Mouse (Mus musculus) midbrain, embryonic 13.5 days (tissue): ENCODE results near the gene Ric1. TPM values are rescaled to one million over a fixed set of nuclear protein-coding genes. Genes with fewer than 3 reads are reported as not detected.

Source experiments
- ATAC-seq: fragments of 200-750 bp; cut with Nextera tagmentation; 2 replicates; pipeline ENCODE4 v1.8.0; 2017; ENCODE audit warnings: mild to moderate bottlenecking, moderate TSS enrichment, moderate library complexity
- H3K27ac ChIP-seq: fragments of 300-500 bp; sonication (generic); 2 replicates; pipeline ENCODE4 v1.5.1; 2015; ENCODE audit warnings: inconsistent platforms, mild to moderate bottlenecking, moderate library complexity
- H3K27me3 ChIP-seq: fragments of 300-500 bp; sonication (generic); 2 replicates; pipeline ENCODE4 v1.6.1; 2015; ENCODE audit warnings: mild to moderate bottlenecking, inconsistent platforms
- H3K36me3 ChIP-seq: fragments of 300-500 bp; sonication (generic); 2 replicates; pipeline ENCODE4 v1.6.1; 2015; ENCODE audit warnings: mild to moderate bottlenecking, inconsistent platforms
- H3K4me1 ChIP-seq: fragments of 300-500 bp; sonication (generic); replicated peaks from 2 replicates; pipeline ENCODE4 v1.6.1; 2015; ENCODE audit warnings: inconsistent platforms
- H3K4me2 ChIP-seq: fragments of 300-500 bp; sonication (generic); replicated peaks from 2 replicates; pipeline ENCODE4 v1.6.1; 2015; ENCODE audit warnings: moderate library complexity, mild to moderate bottlenecking, inconsistent platforms
- H3K4me3 ChIP-seq: fragments of 300-500 bp; sonication (generic); replicated peaks from 2 replicates; pipeline ENCODE4 v1.5.1; 2015; ENCODE audit warnings: mild to moderate bottlenecking, inconsistent platforms
- H3K9ac ChIP-seq: fragments of 300-500 bp; sonication (generic); replicated peaks from 2 replicates; pipeline ENCODE4 v1.6.1; 2015; ENCODE audit warnings: mild to moderate bottlenecking, inconsistent platforms
- H3K9me3 ChIP-seq: fragments of 300-500 bp; sonication (generic); 2 replicates; pipeline ENCODE4 v1.6.1; 2016; ENCODE audit warnings: mild to moderate bottlenecking, inconsistent platforms
- WGBS: fragments of 180-500 bp; shearing (Covaris S2); methylation state at CpG from one replicate; pipeline ENCODE4 v1.1.7; 2015; 5-methylcytosine and 5-hydroxymethylcytosine counted together
- polyA plus RNA-seq: library from polyadenylated mRNA; unstranded; fragments of >200 nt; fragmentation: Nextera tagmentation; extraction: Ambion mirVana; gene quantifications from 2 replicates; pipeline ENCODE4 v1.2.1, GENCODE M21; 2015

Gene Ric1
- 11.9 and 13.0 TPM in 2 replicates for polyA plus RNA-seq

- H3K27ac ChIP-seq = peak within 1 kb of the TSS; percentile 94
- H3K4me2 ChIP-seq = peak within 1 kb of the TSS; percentile 90
- WGBS = 2% methylated on average over 57 of the region's 80 CpGs
- H3K4me3 ChIP-seq = peak within 1 kb of the TSS; percentile 89
- peak; percentile 99 for ATAC-seq
- no peaks in the 10 kb centered on the region for H3K27me3 ChIP-seq
- H3K9ac ChIP-seq = peak within 1 kb of the TSS; percentile 90
- no peaks in the 10 kb centered on the region for H3K9me3 ChIP-seq
- H3K4me1 ChIP-seq = peaks cover 22% of the 10 kb centered on the region
- H3K36me3 ChIP-seq = no peaks in the 10 kb centered on the region
These were observed at the start of gene Ric1 for GRCm38 (mm10) chr19:29521637-29522435. Gene Ric1 (plus strand): TSS chr19:29522282.

GRCm38 (mm10) chr19:29472424-29472823 lies 49.7 kb upstream of the Ric1 start:
- Histone ChIP-seq H3K4me2 (no peak overlapping the region), H3K9ac (no peak overlapping the region), H3K9me3 (no peaks in the 10 kb centered on the region), H3K4me1 (peaks cover 5% of the 10 kb centered on the region), H3K36me3 (no peaks in the 10 kb centered on the region), H3K4me3 (no peak overlapping the region), H3K27me3 (no peaks in the 10 kb centered on the region), H3K27ac (no peak overlapping the region)
- 91% methylated on average over 8 of the region's 8 CpGs for WGBS
- ATAC-seq = no peak

GRCm38 (mm10) chr19:29472946-29473345 lies 49.1 kb upstream of the Ric1 start:
- no peak overlapping the region for H3K4me2 ChIP-seq
- H3K9me3 ChIP-seq = no peaks in the 10 kb centered on the region
- no peak overlapping the region for H3K9ac ChIP-seq
- H3K27ac ChIP-seq = no peak overlapping the region
- ATAC-seq = no peak
- no peaks in the 10 kb centered on the region for H3K36me3 ChIP-seq
- H3K27me3 ChIP-seq = no peaks in the 10 kb centered on the region
- WGBS = 93% methylated on average over 5 of the region's 5 CpGs
- no peak overlapping the region for H3K4me3 ChIP-seq
- H3K4me1 ChIP-seq = peaks cover 5% of the 10 kb centered on the region

- no peaks in the 10 kb centered on the region for H3K27me3 ChIP-seq
- WGBS = 72% methylated on average over 2 of the region's 2 CpGs
- H3K4me1 ChIP-seq = peaks cover 5% of the 10 kb centered on the region
- no peak overlapping the region for H3K4me2 ChIP-seq
- no peak overlapping the region for H3K27ac ChIP-seq
- no peaks in the 10 kb centered on the region for H3K36me3 ChIP-seq
- H3K9me3 ChIP-seq = no peaks in the 10 kb centered on the region
- no peak overlapping the region for H3K4me3 ChIP-seq
- no peak for ATAC-seq
- no peak overlapping the region for H3K9ac ChIP-seq
These were observed 47.3 kb upstream of the Ric1 start for GRCm38 (mm10) chr19:29474803-29475202.

DNA sequence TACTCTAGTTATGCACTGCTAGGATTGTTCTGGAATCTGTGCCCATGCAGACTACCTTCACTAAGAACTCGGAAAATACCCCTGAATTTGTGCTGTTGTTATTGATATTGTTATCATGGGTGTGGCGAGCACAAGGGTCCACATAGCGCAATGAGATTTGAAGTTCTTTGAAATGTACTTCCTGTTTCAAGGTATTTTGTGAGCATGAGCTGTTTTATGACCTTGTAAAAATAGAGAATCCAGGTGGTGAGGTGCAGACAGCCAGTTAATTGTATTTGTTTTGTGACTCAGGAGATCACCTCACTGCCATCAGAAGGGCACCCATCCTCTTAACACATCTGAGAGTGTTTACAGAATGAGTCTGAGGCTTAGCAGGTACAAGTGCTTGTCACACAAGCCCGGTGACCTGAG lies 46.9 kb upstream of the Ric1 start:
- H3K4me1 ChIP-seq = peaks cover 5% of the 10 kb centered on the region
- no peaks in the 10 kb centered on the region for H3K27me3 ChIP-seq
- no peak overlapping the region for H3K4me3 ChIP-seq
- WGBS = 91% methylated on average over 4 of the region's 4 CpGs
- no peak for ATAC-seq
- H3K9ac ChIP-seq = no peak overlapping the region
- no peak overlapping the region for H3K4me2 ChIP-seq
- H3K27ac ChIP-seq = no peak overlapping the region
- no peaks in the 10 kb centered on the region for H3K9me3 ChIP-seq
- H3K36me3 ChIP-seq = no peaks in the 10 kb centered on the region

- no peak for ATAC-seq
- H3K4me1 ChIP-seq = peaks cover 10% of the 10 kb centered on the region
- H3K9ac ChIP-seq = no peak overlapping the region
- WGBS = 56% methylated on average over 4 of the region's 4 CpGs
- no peak overlapping the region for H3K27ac ChIP-seq
- H3K4me2 ChIP-seq = no peak overlapping the region
- H3K36me3 ChIP-seq = no peaks in the 10 kb centered on the region
- no peak overlapping the region for H3K4me3 ChIP-seq
- H3K9me3 ChIP-seq = no peaks in the 10 kb centered on the region
- H3K27me3 ChIP-seq = no peaks in the 10 kb centered on the region
These were observed 43.5 kb upstream of the Ric1 start for GRCm38 (mm10) chr19:29478598-29478997.

GRCm38 (mm10) chr19:29481578-29481977 lies 40.5 kb upstream of the Ric1 start:
- Histone ChIP-seq H3K4me2 (no peak overlapping the region), H3K27ac (no peak overlapping the region), H3K36me3 (no peaks in the 10 kb centered on the region), H3K9me3 (no peaks in the 10 kb centered on the region), H3K4me3 (no peak overlapping the region), H3K9ac (no peak overlapping the region), H3K27me3 (no peaks in the 10 kb centered on the region), H3K4me1 (peaks cover 10% of the 10 kb centered on the region)
- WGBS = 66% methylated on average over 6 of the region's 6 CpGs
- no peak for ATAC-seq

GRCm38 (mm10) chr19:29482148-29482547 lies 39.9 kb upstream of the Ric1 start:
- no peak for ATAC-seq
- H3K9me3 ChIP-seq = no peaks in the 10 kb centered on the region
- H3K36me3 ChIP-seq = no peaks in the 10 kb centered on the region
- H3K27ac ChIP-seq = no peak overlapping the region
- no peaks in the 10 kb centered on the region for H3K27me3 ChIP-seq
- H3K4me1 ChIP-seq = peaks cover 10% of the 10 kb centered on the region
- no peak overlapping the region for H3K9ac ChIP-seq
- WGBS = 67% methylated on average over 5 of the region's 5 CpGs
- no peak overlapping the region for H3K4me3 ChIP-seq
- no peak overlapping the region for H3K4me2 ChIP-seq

DNA sequence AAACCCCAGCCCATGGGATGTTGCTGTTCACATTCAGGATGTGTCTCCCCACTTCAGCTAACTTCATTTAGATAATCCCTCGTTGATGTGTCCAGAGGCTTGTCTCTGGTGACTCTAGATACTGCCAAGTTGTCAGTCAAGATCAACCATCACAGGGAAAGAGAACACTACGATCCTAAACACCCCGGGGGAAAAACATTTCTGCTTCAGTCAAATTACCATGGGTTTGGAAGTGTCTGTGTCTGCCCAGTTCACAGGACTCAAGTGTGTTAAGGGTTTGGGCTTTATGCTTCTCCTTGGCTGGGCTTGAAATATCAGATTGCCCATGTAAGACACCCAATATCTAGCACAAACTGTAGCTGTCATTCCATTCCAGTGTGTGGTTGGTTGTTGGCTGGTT lies 39.4 kb upstream of the Ric1 start:
- no peaks in the 10 kb centered on the region for H3K9me3 ChIP-seq
- WGBS = 55% methylated on average over 3 of the region's 3 CpGs
- H3K27ac ChIP-seq = no peak overlapping the region
- H3K36me3 ChIP-seq = no peaks in the 10 kb centered on the region
- no peak overlapping the region for H3K4me2 ChIP-seq
- H3K27me3 ChIP-seq = no peaks in the 10 kb centered on the region
- ATAC-seq = no peak
- H3K9ac ChIP-seq = no peak overlapping the region
- peaks cover 10% of the 10 kb centered on the region for H3K4me1 ChIP-seq
- no peak overlapping the region for H3K4me3 ChIP-seq

DNA sequence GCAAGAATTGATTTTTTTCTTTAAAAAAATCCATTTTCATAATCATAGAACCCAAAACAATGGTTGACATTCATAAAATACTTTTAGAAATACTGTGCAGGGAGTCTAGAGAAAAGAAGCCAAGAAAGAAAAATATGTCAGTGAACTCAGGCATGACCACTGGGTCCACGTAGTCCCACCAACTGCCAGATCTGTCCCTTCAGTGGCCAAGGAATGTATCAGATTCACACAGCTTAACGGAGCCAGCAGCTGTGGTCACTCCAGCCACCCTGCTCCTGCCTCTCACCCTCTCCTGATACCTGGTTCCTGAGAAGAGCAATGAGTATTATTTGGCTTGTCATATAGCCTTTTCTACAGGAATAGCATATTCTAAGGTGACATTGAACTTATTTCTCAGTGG lies 38.7 kb upstream of the Ric1 start:
- Histone ChIP-seq H3K4me3 (no peak overlapping the region), H3K27ac (no peak overlapping the region), H3K9me3 (no peaks in the 10 kb centered on the region), H3K36me3 (no peaks in the 10 kb centered on the region), H3K4me2 (no peak overlapping the region), H3K4me1 (peaks cover 10% of the 10 kb centered on the region), H3K27me3 (no peaks in the 10 kb centered on the region), H3K9ac (no peak overlapping the region)
- no peak for ATAC-seq
- 78% methylated on average over 2 of the region's 2 CpGs for WGBS

DNA sequence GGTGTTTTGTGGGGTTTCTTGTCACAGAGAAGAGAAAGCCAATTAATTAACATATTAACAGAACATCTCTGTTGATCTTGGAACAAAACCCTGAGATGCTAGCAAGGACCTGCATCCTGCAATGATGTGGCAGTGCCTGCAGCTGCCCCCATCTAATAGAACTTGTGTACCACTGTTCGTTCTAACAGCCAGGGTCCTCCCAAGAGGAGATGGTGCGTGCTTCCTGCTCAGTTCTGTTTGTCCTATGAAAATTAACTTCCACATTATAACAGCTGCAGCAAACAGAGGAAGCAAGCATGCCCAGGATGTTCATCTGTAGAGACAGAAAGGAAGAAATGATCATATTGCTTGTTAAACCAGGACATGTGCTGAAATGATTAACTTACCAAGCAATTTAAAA lies 37.5 kb upstream of the Ric1 start:
- Histone ChIP-seq H3K4me1 (peaks cover 10% of the 10 kb centered on the region), H3K9ac (no peak overlapping the region), H3K4me3 (no peak overlapping the region), H3K27ac (no peak overlapping the region), H3K4me2 (no peak overlapping the region), H3K36me3 (no peaks in the 10 kb centered on the region), H3K9me3 (no peaks in the 10 kb centered on the region), H3K27me3 (no peaks in the 10 kb centered on the region)
- 72% methylated on average over 2 of the region's 2 CpGs for WGBS
- ATAC-seq = no peak

DNA sequence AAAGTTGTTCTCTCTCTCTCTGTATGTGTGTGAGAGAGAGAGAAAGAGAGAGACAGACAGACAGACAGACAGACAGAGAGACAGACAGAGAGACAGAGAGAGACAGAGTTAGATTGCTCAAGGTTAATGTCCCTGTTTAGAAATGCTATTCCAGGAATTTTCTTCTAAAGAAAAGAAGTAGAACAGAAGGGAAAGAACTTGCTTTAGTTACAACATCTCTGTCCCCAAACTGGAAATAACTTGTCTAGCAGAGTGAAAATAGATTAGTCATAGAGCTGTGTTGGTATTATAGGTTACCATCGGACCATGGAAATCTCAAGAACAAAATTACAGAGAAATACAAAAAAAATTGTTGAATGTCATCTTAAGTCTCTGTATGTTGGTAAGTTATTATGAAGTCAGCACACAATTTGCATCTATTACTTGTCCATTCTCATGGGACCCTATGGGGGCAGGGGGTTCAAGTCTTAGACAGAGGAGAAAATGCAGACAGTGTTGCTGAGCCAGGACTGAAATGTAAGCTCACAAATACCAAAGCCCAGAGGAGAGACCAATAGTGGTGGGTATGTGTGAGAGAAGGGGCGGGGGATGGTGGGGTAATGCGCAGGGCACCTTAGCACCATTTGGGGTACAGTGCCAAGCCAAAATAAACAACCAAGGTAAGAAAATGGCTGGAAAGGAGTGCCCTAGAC lies 36.7 kb upstream of the Ric1 start:
- ATAC-seq = no peak
- no peak overlapping the region for H3K27ac ChIP-seq
- H3K36me3 ChIP-seq = no peaks in the 10 kb centered on the region
- H3K4me3 ChIP-seq = no peak overlapping the region
- no peaks in the 10 kb centered on the region for H3K9me3 ChIP-seq
- H3K27me3 ChIP-seq = no peaks in the 10 kb centered on the region
- WGBS = 88% methylated on average over 3 of the region's 3 CpGs
- H3K4me2 ChIP-seq = no peak overlapping the region
- H3K9ac ChIP-seq = no peak overlapping the region
- peaks cover 10% of the 10 kb centered on the region for H3K4me1 ChIP-seq
